Mouse (Mus musculus): ENCODE results near the gene Dnah7b.

GRCm38 (mm10) chr1:46031993-46032555, 34.0 kb upstream of the Dnah7b start:
- TF ChIP-seq CTCF (IDR thresholded peaks at IDR 0.05; ENCODE audit: borderline replicate concordance, extremely low read depth, insufficient read depth, insufficient read length) (no peak), POLR2A (IDR thresholded peaks at IDR 0.05; ENCODE audit: borderline replicate concordance, extremely low read depth, insufficient read depth, insufficient read length, poor library complexity, severe bottlenecking) (no peak)
